In genomic region chr4:70258826-70259225, GRCm38 (mm10) we compare ENCODE assay signal across 17 mouse cellular contexts.
A peak's percentile ranks its signal among the peaks of the same experiment; 100 is the strongest.
DNase-seq lines count a peak whose midpoint lies in the region; ATAC-seq and TF ChIP-seq lines count a peak whose summit lies in the region.
"Had no signal": no experiment of that assay in that cellular context is flagged by ENCODE, and none has a peak within 500 bp of the region (broad histone marks: within the 10 kb centered on the region; RNA-seq: fewer than 3 reads in every experiment).

No protein-coding gene starts in this region.

- no peak overlapping the region for H3K9ac ChIP-seq in heart, adult 2 months (ENCODE audit: low read depth, low read length)
- H3K9ac ChIP-seq in midbrain, embryonic 15.5 days = no peak overlapping the region
- H3K9ac ChIP-seq in midbrain, embryonic 11.5 days (ENCODE audit: low read length) = no peak overlapping the region
- H3K9ac ChIP-seq: embryonic facial prominence, embryonic 13.5 days; heart, embryonic 13.5 days had no signal

- 64% methylated on average over 9 of the region's 9 CpGs for WGBS in cerebellum, adult 2 months
- WGBS in heart, adult 2 months = 41% methylated on average over 9 of the region's 9 CpGs
- whole genome bisulfite sequencing in midbrain, embryonic 15.5 days = 54% methylated on average over 9 of the region's 9 CpGs
- WGBS in midbrain, embryonic 11.5 days = 71% methylated on average over 9 of the region's 9 CpGs

- no peaks in the 10 kb centered on the region for H3K27me3 ChIP-seq in cerebellum, adult 2 months (ENCODE audit: control insufficient read depth, insufficient read depth, low read length)
- H3K27me3 ChIP-seq in heart, adult 2 months (ENCODE audit: control insufficient read depth, insufficient read depth, low read length) = no peaks in the 10 kb centered on the region
- H3K27me3 ChIP-seq in midbrain, embryonic 15.5 days (replicated peaks) = no peaks in the 10 kb centered on the region
- no peaks in the 10 kb centered on the region for H3K27me3 ChIP-seq in midbrain, embryonic 11.5 days (ENCODE audit: control insufficient read depth, insufficient read depth, low read length)
- H3K27me3 ChIP-seq: embryonic facial prominence, embryonic 13.5 days; heart, embryonic 13.5 days had no signal

- DNase-seq in cerebellum, adult 2 months = no peak
- no peak for DNase-seq in heart, adult 2 months
- no peak for DNase-seq in heart, adult 9 months (ENCODE audit: low spot score in 2 of 2)
- no peak for DNase-seq in midbrain, embryonic 11.5 days (ENCODE audit: low spot score, missing footprints)
- peak; percentile 55 for DNase-seq in telencephalon, adult 2 months (ENCODE audit: low read depth, low spot score)
- DNase-seq in thymus, postnatal 4 days = no peak
- DNase-seq: adrenal gland, adult 2 months; heart, postnatal 36 days; kidney, adult 18-20 months; lung, adult 18-20 months; lung, postnatal 14 days had no signal

- H3K9me3 ChIP-seq in midbrain, embryonic 15.5 days = no peaks in the 10 kb centered on the region
- no peaks in the 10 kb centered on the region for H3K9me3 ChIP-seq in midbrain, embryonic 11.5 days (ENCODE audit: control insufficient read depth, low read length)
- H3K9me3 ChIP-seq: embryonic facial prominence, embryonic 13.5 days; heart, embryonic 13.5 days had no signal

- H3K79me2 ChIP-seq in heart, adult 2 months (replicated peaks; ENCODE audit: control insufficient read depth, insufficient read depth, low read length) = no peaks in the 10 kb centered on the region

- no peak overlapping the region for H3K4me2 ChIP-seq in midbrain, embryonic 15.5 days
- no peak overlapping the region for H3K4me2 ChIP-seq in midbrain, embryonic 11.5 days
- H3K4me2 ChIP-seq: embryonic facial prominence, embryonic 13.5 days; heart, embryonic 13.5 days; liver, embryonic 11.5 days had no signal

- H3K4me1 ChIP-seq in cerebellum, adult 2 months (ENCODE audit: control insufficient read depth, insufficient read depth, low read length) = peaks cover 24% of the 10 kb centered on the region
- H3K4me1 ChIP-seq in heart, adult 2 months (ENCODE audit: control insufficient read depth, insufficient read depth, low read length) = 0 out of 2 replicates have a peak, but pooled peaks cover 1% of the 10 kb centered on the region
- H3K4me1 ChIP-seq in midbrain, embryonic 15.5 days = peaks cover 15% of the 10 kb centered on the region
- no peaks in the 10 kb centered on the region for H3K4me1 ChIP-seq in midbrain, embryonic 11.5 days (ENCODE audit: control insufficient read depth, insufficient read depth, low read length)

- H3K36me3 ChIP-seq in heart, adult 2 months (ENCODE audit: control insufficient read depth, insufficient read depth, low read length) = no peaks in the 10 kb centered on the region
- peaks cover 6% of the 10 kb centered on the region; the same call in 1 of the 2 replicates for H3K36me3 ChIP-seq in midbrain, embryonic 15.5 days (replicated peaks)
- 0 out of 2 replicates have a peak, but pooled peaks cover 5% of the 10 kb centered on the region for H3K36me3 ChIP-seq in midbrain, embryonic 11.5 days (ENCODE audit: control insufficient read depth, insufficient read depth, low read length)

- TF ChIP-seq EP300 in heart, adult 2 months (IDR thresholded peaks at IDR 0.05; ENCODE audit: insufficient read depth, low read depth, low read length) = no peak

- H3K4me3 ChIP-seq in cerebellum, adult 2 months (replicated peaks; ENCODE audit: insufficient read depth, low read depth, low read length) = no peak overlapping the region
- H3K4me3 ChIP-seq in heart, adult 2 months = no peak overlapping the region
- no peak overlapping the region for H3K4me3 ChIP-seq in midbrain, embryonic 15.5 days
- no peak overlapping the region for H3K4me3 ChIP-seq in midbrain, embryonic 11.5 days (ENCODE audit: low read depth, low read length)
- H3K4me3 ChIP-seq: embryonic facial prominence, embryonic 13.5 days; heart, embryonic 13.5 days had no signal

- no peak for TF ChIP-seq POLR2A in cerebellum, adult 2 months (IDR thresholded peaks at IDR 0.05; ENCODE audit: borderline replicate concordance, insufficient read depth, low read length)
- no peak for TF ChIP-seq POLR2A in heart, adult 2 months (IDR thresholded peaks at IDR 0.05; ENCODE audit: insufficient read depth, low read depth, low read length)

- ATAC-seq in cerebellum, adult (ENCODE audit: insufficient number of reproducible peaks, low FRiP score, low TSS enrichment) = no peak
- no peak for ATAC-seq in midbrain, embryonic 15.5 days (replicated peaks)
- ATAC-seq in midbrain, embryonic 11.5 days (ENCODE audit: low FRiP score) = no peak

- H3K27ac ChIP-seq in cerebellum, adult 2 months (ENCODE audit: insufficient read depth, low read length) = peak overlapping the region; percentile 78; the same call in 1 of the 2 replicates
- H3K27ac ChIP-seq in heart, adult 2 months = peak overlapping the region; percentile 47; the same call in 1 of the 2 replicates
- H3K27ac ChIP-seq in midbrain, embryonic 15.5 days = peak overlapping the region; percentile 44; the same call in 1 of the 2 replicates
- no peak overlapping the region for H3K27ac ChIP-seq in midbrain, embryonic 11.5 days (ENCODE audit: low read depth, low read length)
- H3K27ac ChIP-seq: embryonic facial prominence, embryonic 13.5 days; heart, embryonic 13.5 days; stomach, postnatal 0 days had no signal

- no peak for TF ChIP-seq CTCF in cerebellum, adult 2 months (IDR thresholded peaks at IDR 0.05; ENCODE audit: borderline replicate concordance, insufficient read depth, low read depth, low read length)
- TF ChIP-seq CTCF in heart, adult 2 months (IDR thresholded peaks at IDR 0.05) = no peak

- intact Hi-C loops in heart, adult 2 months (cut with DNase I) = no loop called here
